Mouse (Mus musculus) hematopoietic stem cell, adult 5-6 weeks (primary cell): ENCODE results near the gene Atrn. TPM values are rescaled to one million over a fixed set of nuclear protein-coding genes. Genes with fewer than 3 reads are reported as not detected.
A peak's percentile ranks its signal among the peaks of the same experiment; 100 is the strongest.

Experiments used
- ATAC-seq, 2 experiments: fragments of 125-278 bp in 1 of 2; replicated peaks in 1 of 2; 2 replicates each; pipeline ENCODE4 v1.8.0; 2016 to 2017; ENCODE audit warnings: inconsistent platforms in 2 of 2, mild to moderate bottlenecking in 2 of 2, moderate number of reproducible peaks in 2 of 2, low read depth in 1 of 2, moderate TSS enrichment in 1 of 2; ENCODE audit not compliant: low FRiP score in 2 of 2, poor library complexity in 2 of 2, severe bottlenecking in 2 of 2, insufficient read depth in 1 of 2, low TSS enrichment in 1 of 2
- total RNA-seq: library from RNA; stranded (forward); fragments of 172-1452, 232-1000 nt; gene quantifications from 2 replicates; pipeline ENCODE4 v1.2.3, GENCODE M21; 2017

Atrn gene
- total RNA-seq, 1 experiment from 2014 or later, result 9.1 TPM

DNA sequence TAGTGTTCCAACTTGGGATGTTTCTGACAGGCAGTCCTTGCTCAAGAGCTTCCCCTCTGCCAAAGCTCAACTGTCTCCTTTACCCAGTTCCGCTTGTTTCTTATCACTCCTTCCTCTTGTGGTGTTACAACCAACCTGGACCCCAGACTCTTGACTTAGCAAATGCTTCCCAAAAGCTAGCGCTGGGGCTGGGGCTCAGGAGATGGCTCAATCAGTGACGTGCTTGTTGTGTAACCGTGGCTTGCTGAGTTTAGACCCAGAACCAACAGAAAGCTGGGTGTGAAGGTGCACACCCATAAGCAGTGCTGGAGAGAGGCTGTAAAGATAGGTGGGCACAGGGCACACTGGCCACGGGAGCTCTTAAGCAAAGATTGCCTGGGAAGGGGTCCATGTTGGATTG, 23.7 kb downstream of the Atrn start:
- peak; percentile 65 to 86; a peak in 3 of 4 replicates for ATAC-seq

DNA sequence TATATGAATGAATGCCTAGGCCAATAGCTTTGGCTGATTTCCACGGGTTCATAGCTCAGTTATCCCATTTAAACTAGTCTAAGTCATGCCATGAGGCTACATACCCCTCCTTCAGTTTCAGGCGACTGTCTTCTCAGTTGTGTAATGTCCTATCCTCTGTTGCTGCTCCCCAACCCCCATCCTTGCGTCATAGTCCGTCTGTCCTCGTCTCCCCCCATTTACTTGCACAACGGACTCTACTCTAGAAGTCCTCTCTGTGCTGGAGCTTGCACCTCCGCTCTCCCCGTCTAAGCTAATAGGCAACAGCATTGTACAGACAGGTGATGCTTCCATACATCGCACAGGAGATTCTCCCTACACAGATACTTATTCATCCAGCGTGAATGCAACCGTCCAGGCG, 26.6 kb downstream of the Atrn start:
- ATAC-seq, result peak in 1 of 2 experiments; percentile 58; a peak in 1 of 4 replicates

DNA sequence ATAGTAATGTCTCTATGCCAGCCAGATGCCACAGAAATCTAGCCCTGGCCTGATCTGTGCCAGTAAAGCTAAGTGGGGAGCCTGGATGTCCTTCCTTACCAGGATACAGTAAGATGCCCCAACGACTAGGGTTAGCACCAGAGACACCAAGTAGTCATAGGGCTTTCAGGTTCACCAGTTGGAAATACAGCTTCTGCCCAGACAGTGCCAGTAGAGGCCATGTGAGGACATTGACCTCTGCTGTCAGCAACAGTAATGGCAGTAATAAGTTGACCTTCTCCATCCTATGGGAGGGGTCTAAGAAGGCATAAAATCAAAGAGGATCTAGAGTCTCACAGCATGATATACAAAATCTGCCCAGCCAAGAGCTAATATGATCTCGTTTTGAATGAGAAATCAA, 43.5 kb downstream of the Atrn start:
- no peak for ATAC-seq

DNA sequence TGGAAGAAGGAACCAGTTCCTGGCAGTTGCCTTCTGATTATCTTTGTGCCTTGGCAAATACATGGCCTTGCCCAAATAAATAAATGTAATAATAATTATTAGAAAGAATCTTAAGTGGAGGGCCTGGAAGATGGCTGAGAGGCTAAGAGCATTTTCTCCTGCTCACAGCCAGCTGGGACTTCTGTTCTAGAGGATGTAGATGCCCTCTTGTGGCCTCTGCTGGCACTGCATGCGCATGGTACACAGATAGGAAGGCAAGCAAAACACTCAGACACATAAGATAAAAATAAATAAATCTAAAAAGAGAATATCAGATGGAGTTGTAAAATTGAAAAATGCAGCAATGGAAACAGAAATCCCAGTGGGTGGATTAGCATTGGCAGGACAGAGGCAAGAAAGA, 44.3 kb downstream of the Atrn start:
- ATAC-seq, result peak; percentile 49 to 84; a peak in 2 of 4 replicates

DNA sequence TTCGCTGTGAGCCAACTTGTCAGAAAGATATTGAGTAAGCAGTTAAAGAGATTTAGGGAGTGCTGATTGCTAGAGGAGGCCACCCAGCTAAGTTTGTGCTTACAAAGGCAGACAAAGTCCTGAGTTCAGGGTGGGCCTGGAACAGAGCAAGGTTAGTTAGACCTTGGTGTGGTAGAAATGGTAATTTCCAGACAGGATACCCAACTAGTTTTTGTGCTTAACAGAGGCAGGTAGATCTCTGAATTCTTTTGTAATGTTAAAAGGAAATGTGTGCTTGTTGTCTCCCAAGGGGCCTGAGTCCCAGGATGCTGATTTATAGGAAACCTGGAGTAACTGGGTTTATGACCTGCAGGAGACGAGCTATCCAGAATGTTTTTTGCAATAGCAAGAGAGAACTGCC, 52.6 kb downstream of the Atrn start:
- no peak for ATAC-seq

DNA sequence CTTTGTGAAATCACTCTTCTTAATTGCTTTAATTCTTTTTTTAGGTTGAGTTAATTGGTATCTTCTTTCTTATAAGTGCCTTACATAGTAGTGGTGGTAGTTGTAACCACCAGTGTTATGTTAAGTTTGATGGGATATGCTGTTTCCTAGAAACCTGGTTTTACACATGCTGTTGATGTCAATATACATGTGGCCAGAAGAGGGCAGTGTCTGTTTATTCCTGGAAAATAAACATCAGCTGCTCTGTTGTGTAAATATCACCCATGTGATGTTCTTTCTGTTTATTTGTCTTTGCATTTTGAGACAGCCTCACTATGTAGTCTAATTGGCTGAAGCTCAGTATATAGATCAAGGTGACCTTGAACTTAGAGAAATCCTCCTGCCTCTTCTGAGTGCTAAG, 55.6 kb downstream of the Atrn start:
- ATAC-seq, result peak; percentile 46 to 51; a peak in 3 of 4 replicates

DNA sequence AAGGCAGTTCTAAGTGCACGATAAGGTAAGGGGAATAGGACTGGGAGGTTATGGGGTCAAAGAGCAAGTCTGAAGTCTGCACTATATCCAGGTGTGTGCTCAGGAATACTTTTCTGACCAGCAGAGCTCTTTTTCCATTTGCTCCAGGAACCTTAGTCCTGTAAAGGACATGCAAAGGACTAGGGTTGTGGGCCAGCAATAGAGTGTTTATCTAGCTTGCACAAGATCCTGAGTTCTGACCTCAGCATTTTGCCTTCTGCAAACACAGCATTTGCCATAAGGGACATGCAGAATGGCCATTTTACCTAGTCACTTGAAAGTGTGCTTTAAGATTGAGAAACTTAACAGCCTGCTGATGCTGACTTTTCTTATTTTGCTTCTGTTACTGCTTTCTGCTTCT, 58.7 kb downstream of the Atrn start:
- no peak for ATAC-seq

DNA sequence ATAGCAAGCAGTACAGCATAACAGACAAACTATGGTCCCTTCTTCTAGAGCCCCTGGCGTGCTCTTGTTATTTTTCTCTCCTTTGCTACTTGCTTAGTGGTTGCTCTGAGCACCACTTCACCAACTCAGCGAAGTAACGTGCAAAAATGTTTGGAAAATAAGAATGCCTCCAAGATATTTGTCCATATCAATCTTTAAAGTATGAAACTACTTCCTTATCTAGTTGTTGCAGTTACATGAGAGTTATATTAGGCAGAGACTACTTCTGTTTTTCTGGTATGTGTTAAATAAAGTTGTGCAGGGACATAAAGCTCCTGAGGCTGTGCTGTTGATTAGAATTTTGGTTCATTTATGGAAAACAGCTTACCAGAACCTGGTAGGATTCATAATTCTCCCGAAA, 64.7 kb downstream of the Atrn start:
- ATAC-seq, result peak; percentile 31 to 32; a peak in 1 of 4 replicates

DNA sequence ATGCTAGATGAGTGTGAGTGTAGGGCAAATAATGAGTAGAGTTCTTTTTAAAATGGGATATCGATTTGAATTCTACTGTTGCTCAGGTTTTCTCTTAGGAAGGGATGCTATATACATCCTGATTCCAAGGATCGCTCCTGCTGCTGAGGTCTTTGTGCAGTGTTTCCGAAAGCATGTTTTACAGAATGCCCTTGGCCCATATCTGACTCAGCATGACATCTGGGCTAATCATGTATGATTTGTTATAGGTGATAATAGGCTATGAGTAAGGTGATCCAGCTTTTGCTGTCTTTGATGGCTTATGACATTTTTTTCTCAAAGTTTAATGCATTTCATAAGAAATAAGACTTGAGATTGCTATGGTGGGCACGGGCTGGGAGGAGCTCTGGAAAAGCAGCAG, 66.1 kb downstream of the Atrn start:
- ATAC-seq, result no peak

DNA sequence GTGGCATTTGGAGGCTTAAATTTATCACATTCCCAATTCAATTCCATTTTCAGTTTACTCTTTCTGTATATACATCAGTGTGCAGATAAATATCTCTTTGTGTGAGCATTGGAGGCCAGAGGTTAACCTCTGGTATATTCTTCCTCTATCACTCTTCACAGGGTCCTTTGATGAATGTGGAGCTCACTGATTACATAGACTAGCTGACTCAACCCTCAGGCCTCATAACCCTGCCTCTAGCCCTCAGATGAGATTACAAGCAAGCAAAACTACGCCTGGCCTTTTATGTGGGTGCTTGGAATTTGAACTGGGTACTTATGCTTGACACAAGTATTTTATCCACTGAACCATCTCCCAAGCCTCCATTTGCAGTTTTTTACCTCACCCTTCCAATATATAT, 68.6 kb downstream of the Atrn start:
- ATAC-seq, result no peak; a peak in 1 of 4 replicates

DNA sequence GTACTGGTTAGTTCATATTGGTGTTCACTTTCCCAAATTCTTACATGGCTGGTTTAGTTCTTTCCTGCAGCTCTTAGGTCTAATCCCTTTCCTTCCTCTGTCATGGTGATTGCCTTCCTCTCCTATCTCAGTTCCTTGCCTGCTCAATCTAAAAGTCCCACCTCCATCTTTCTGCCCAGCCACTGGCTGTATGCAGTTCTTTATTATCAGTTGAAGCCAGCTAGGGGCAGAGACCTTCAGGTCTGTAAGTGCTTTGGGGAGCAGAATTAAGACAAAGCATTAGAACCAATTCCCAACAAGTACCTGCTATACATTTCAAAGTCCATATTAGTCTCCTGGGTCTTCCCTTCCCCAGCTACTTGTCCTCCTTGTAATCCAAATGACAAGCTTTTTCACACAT, 71.3 kb downstream of the Atrn start:
- no peak for ATAC-seq

DNA sequence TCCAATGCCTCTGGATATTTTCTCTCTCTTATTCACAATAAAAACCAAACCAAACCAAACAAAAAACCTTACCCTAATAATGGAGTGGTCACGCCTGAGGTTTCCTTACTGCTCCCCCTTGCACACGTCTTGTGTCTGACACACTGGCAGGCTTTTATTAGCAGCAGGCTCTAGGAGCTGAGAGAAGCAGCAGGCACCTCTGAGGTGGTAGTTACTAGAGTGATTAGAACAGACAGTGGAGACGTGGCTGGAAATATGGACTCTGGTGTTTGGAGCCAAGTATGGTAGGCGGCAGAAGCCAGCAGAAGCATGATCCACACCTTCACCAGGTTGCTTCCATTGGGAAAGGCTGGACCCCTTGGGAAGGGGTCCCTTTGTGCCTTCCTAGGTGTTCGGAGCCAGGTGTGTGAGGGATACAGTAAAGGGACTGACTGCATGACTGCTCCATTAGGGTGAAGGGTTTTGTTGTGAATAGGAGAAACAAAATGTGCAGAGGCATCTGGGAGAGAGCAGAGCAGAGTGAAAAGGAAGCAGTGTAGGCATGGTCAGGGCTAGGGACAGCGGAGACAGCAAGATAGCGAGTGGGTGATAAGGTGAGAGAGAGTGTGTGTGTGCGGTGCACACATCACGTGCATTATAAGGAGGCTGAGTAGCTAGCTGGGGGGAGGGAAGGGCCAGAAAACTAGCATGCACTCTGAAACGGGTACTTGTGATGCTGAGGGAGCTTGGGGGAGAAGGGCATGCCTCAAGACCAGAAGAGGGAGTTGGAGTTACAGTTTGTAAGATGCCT, 72.0 kb downstream of the Atrn start:
- 0 out of 4 replicates have a peak, but pooled peaks of 1 of the 2 experiments have one; percentile 27 for ATAC-seq

DNA sequence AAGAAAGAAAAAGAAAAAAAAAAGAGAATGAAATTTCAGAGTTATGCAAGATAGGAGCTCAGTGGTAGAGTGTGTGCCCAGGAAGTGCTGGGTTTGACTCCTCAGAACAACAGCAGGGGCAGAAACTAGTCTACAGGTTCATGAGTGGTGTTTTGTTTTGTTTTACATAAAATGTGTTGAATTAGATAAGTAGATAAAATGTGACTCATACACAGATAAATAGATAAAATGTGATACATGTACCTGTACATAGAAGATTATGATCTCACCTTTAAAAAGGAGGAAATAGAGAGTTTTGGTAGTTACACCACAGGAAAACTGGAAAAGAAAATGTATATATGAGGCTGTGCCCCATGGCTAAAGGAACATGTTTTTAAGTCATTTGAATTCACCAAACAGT, 72.8 kb downstream of the Atrn start:
- ATAC-seq, result no peak

DNA sequence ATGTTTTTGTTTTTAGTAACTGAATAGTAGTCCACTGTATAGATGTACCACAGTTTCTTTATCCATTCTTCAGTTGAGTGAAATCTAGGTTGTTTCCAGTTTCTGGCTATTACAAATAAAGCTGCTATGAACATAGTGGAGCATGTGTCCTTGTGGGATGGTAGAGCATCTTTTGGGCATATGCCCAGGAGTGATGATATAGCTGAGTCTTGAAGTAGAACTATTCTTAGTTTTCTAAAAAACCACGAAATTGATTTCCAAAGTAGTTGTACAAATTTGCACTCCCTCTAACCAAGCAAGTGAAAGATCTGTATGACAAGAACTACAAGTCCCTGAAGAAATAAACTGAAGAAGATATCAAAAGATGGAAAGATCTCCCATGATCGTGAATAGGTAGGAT, 86.5 kb downstream of the Atrn start:
- no peak for ATAC-seq

DNA sequence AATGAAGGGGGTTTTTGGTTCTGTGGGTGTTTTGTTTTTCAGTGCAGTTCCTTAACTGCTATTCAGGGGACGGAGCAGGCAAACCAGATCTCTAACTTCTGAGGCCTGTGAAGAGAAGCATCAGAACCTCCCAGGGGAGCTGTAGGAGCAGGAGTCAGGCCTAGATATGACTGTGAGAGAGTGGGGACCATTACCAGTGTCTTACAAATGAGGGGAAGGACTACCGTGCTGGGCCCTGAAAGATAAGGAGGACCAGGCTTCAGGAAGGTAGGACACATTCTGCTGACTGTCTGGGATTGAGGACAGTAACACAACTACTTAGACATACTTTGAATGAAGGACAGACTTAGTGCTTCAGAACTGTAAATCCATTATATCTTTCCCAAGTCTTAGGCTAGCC, 102.8 kb downstream of the Atrn start:
- ATAC-seq, result no peak

DNA sequence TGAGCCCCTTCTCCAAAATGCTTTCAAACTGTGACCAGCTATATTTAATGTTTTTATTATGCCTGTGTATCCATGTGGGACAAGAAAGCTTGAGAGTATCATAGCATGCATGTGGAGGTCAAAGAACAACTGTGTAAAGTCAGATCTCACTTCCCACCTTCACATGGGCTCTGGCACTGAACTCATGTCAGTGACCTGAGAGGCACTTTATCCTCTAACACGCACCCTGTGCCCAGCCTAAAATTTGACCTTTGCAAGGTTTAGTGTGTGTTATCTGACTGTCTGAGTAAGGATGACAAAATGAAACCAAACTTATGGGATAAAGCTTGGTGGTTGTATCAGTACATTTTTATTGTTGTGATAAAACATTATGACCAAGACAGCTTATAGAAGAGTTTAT, 104.3 kb downstream of the Atrn start:
- ATAC-seq, result no peak

DNA sequence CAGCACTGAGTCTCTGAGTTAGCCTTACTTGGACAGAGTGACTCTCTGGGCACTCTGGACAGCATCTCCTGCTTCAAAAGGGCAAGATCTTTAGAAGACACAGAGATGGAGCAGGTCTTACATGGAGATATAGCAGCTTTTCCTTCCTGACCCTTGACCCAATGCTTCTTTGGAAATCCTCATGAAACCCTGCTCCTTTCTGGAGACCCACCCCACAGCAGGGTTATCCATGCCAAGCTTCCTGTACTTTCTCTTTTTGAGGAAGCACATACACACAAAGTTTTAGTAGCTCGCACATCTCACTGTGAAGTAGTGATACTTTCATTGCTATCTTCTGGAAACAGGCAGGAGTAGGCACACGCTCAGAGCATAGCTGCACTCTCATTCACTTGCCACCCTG, 118.9 kb downstream of the Atrn start:
- no peak for ATAC-seq

DNA sequence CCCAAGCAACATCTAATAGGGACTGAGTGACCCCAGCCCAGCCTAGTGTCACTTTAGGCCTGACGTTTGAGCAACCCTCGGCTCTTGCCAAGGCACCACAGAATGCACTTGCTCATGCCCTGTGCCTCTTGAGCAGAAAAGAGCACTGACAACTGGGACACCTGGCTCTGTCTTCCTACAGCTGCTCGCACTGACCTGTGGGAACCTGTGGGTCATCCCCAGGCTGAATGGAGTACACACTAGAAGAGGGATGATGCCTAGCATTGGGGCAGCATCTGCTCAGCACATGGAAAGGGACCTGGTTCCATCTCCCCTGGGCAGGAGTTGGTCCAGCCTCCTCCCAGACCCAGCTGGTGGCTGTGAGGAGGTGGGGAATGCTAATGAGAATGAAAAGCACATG, 120.6 kb downstream of the Atrn start:
- ATAC-seq, result no peak
